Mouse (Mus musculus): ENCODE data around the gene Gm44805. TPM values are rescaled to one million over a fixed set of nuclear protein-coding genes. Genes with fewer than 3 reads are reported as not detected.

Gm44805 gene
- total RNA-seq (2012; rRNA removed) (not detected in 2 replicates), total RNA-seq (2014; rRNA removed) (not detected in 2 replicates), polyA plus RNA-seq (2012; ENCODE audit: insufficient read length, low read depth) (not detected in 2 replicates)

DNA sequence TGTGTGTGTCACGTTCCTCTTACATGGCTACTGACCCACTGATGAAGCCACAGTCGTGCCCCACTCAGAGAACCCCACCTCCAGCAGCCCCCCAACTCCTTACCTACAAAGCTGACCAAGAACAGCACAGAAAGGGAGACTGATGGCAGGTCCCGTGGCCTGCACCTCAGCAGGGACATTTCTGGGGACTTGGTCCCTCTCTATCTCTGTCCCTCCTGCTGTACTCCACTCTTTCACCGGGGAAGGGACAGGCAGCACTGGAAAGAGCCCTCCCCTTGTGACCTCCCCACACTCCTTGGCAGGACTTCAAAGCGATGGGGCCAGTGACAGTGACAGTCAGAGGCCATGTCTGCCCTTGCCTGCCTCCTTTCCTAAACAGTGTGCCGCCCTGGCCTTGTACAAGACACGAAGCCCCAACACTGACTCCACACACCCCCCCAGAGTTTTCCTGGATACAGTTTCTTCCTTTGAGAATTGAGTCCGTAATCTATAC lies at the start of gene Gm44805, which contains the start of gene Apoc4:
Gm44805 (minus strand) TSS at position 222 of the 493 bp plus-strand sequence.
Apoc4 (minus strand) TSS at position 278 of the 493 bp plus-strand sequence.
- Histone ChIP-seq H3K36me3 (replicated peaks in 1 of 2; ENCODE audit: control insufficient read depth in 1 of 2, insufficient read depth in 1 of 2, low read length in 1 of 2) (no peaks in the 10 kb centered on the region), H3K4me2 (ENCODE audit: insufficient read depth, low read depth, poor library complexity, severe bottlenecking) (no peak within 1 kb of the TSS)

DNA sequence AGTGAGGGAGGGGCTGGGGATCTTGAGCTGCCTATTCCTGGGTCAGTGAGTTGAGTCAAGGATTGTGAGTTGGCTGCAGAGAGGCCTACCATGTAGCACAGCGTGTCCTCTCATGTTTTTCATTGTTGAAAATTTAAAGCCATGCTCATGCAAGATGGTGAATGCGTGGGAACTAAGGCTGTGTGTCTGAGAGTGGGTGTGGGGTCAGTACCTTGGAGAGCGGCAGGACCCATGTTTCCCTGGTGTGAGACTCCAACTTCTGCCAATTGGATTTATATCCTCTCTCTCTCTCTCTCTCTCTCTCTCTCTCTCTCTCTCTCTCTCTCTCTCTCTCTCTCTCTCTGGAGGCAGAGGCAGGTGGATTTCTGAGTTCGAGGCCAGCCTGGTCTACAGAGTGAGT lies 45.3 kb upstream of the Gm44805 start:
- dilution Hi-C loops (cut with MboI; ENCODE audit: extremely low pct_ligation_motif_present, extremely low pct_unique_long_range_greater_than_20kb, low sequenced_read_pairs) (no loop called here), in situ Hi-C loops (cut with MboI; ENCODE audit: low pct_ligation_motif_present, low pct_unique_long_range_greater_than_20kb, low sequenced_read_pairs) (no loop called here)
- Histone ChIP-seq H3K4me1 (ENCODE audit: control insufficient read depth in 1 of 2, insufficient read depth in 2 of 2) (peaks cover 10 to 28% of the 10 kb centered on the region in 2 experiments), H3K79me2 (replicated peaks; ENCODE audit: control insufficient read depth, extremely low read depth, insufficient read depth, poor library complexity, severe bottlenecking) (no peaks in the 10 kb centered on the region), H3K27ac (ENCODE audit: insufficient read depth, low read depth) (no peak overlapping the region), H3K4me3 (replicated peaks in 1 of 3; ENCODE audit: low read depth in 2 of 3, low read length in 2 of 3, poor library complexity in 1 of 3) (no peak overlapping the region), H3K27me3 (replicated peaks) (no peaks in the 10 kb centered on the region), H3K4me2 (ENCODE audit: insufficient read depth, low read depth, poor library complexity, severe bottlenecking) (no peak overlapping the region), H3K9ac (ENCODE audit: insufficient read depth, low read depth) (no peak overlapping the region), H3K9me3 (replicated peaks; ENCODE audit: low read length) (peaks cover 2% of the 10 kb centered on the region), H3K36me3 (replicated peaks in 1 of 2; ENCODE audit: control insufficient read depth in 1 of 2, insufficient read depth in 1 of 2, low read length in 1 of 2) (peaks cover 16 to 48% of the 10 kb centered on the region in 2 experiments)
- TF ChIP-seq MAFK (IDR thresholded peaks at IDR 0.05; ENCODE audit: insufficient replicate concordance, low read length) (no peak), UBTF (IDR thresholded peaks at IDR 0.05; ENCODE audit: low read depth, low read length) (no peak), ZMIZ1 (IDR thresholded peaks at IDR 0.05; ENCODE audit: low read depth, low read length) (no peak), NELFE (IDR thresholded peaks at IDR 0.05; ENCODE audit: low read depth, low read length) (no peak), E2F4 (IDR thresholded peaks at IDR 0.05; ENCODE audit: insufficient replicate concordance, low read depth, low read length) (no peak), MAZ (IDR thresholded peaks at IDR 0.05; ENCODE audit: low read depth, low read length) (no peak)
- DNase-seq (ENCODE audit: extremely low read depth): no peak

More for the DNA sequence above, at the start of gene Gm44805, which contains the start of gene Apoc4:
- in situ Hi-C loops (cut with MboI; ENCODE audit: low pct_ligation_motif_present, low pct_unique_long_range_greater_than_20kb, low sequenced_read_pairs): no loop called here
- Histone ChIP-seq H3K27me3 (replicated peaks) (no peaks in the 10 kb centered on the region), H3K4me1 (ENCODE audit: control insufficient read depth in 1 of 2, insufficient read depth in 2 of 2) (peaks cover 2 to 10% of the 10 kb centered on the region in 2 experiments; a peak in 3 of 4 replicates), H3K9ac (ENCODE audit: insufficient read depth, low read depth) (no peak within 1 kb of the TSS), H3K79me2 (replicated peaks; ENCODE audit: control insufficient read depth, extremely low read depth, insufficient read depth, poor library complexity, severe bottlenecking) (no peaks in the 10 kb centered on the region), H3K4me3 (replicated peaks in 1 of 3; ENCODE audit: low read depth in 2 of 3, low read length in 2 of 3, poor library complexity in 1 of 3) (no peak within 1 kb of the TSS), H3K27ac (ENCODE audit: insufficient read depth, low read depth) (no peak within 1 kb of the TSS), H3K9me3 (replicated peaks; ENCODE audit: low read length) (no peaks in the 10 kb centered on the region)
- TF ChIP-seq EP300 (IDR thresholded peaks at IDR 0.05; ENCODE audit: low read length): no peak
- TF ChIP-seq MAZ (IDR thresholded peaks at IDR 0.05; ENCODE audit: low read depth, low read length): no peak
- no peak for DNase-seq (ENCODE audit: extremely low read depth)
- dilution Hi-C loops (cut with MboI; ENCODE audit: extremely low pct_ligation_motif_present, extremely low pct_unique_long_range_greater_than_20kb, low sequenced_read_pairs): no loop called here

DNA sequence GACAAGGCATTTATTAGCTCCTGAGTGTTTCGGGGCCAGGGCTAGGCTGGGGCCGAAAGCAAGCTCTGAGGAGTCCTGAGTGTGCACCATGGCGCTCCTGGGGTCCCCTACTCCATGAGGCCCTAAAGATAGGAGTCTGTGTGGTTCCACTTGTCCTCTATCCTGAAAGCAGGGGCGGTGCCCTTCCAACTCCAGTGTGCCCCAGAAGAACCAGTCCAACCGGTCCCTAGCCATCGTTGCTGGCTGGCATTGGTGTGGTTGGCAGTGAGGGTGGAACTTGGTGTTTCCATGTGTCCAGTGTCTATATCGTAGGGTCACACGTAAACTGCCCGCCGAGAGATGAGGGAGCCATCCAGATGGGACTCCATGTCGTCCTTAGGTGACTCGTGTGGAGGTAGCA lies 42.9 kb upstream of the Gm44805 start:
- Histone ChIP-seq H3K9ac (ENCODE audit: insufficient read depth, low read depth) (no peak overlapping the region), H3K4me3 (replicated peaks in 1 of 3; ENCODE audit: low read depth in 2 of 3, low read length in 2 of 3, poor library complexity in 1 of 3) (no peak overlapping the region), H3K27me3 (replicated peaks) (no peaks in the 10 kb centered on the region), H3K4me2 (ENCODE audit: insufficient read depth, low read depth, poor library complexity, severe bottlenecking) (no peak overlapping the region), H3K27ac (ENCODE audit: insufficient read depth, low read depth) (no peak overlapping the region), H3K9me3 (replicated peaks; ENCODE audit: low read length) (peaks cover 9% of the 10 kb centered on the region), H3K36me3 (replicated peaks in 1 of 2; ENCODE audit: control insufficient read depth in 1 of 2, insufficient read depth in 1 of 2, low read length in 1 of 2) (peaks cover 2 to 31% of the 10 kb centered on the region in 2 experiments), H3K4me1 (ENCODE audit: control insufficient read depth in 1 of 2, insufficient read depth in 2 of 2) (peaks cover 8 to 24% of the 10 kb centered on the region in 2 experiments), H3K79me2 (replicated peaks; ENCODE audit: control insufficient read depth, extremely low read depth, insufficient read depth, poor library complexity, severe bottlenecking) (no peaks in the 10 kb centered on the region)
- DNase-seq (ENCODE audit: extremely low read depth): no peak
- in situ Hi-C loops (cut with MboI; ENCODE audit: low pct_ligation_motif_present, low pct_unique_long_range_greater_than_20kb, low sequenced_read_pairs): no loop called here
- dilution Hi-C loops (cut with MboI; ENCODE audit: extremely low pct_ligation_motif_present, extremely low pct_unique_long_range_greater_than_20kb, low sequenced_read_pairs): no loop called here
- TF ChIP-seq CHD2 (IDR thresholded peaks at IDR 0.05; ENCODE audit: low read length) (no peak), GABPA (IDR thresholded peaks at IDR 0.05; ENCODE audit: insufficient replicate concordance, low read depth, low read length) (no peak), POLR2AphosphoS2 (IDR thresholded peaks at IDR 0.05; ENCODE audit: low read depth, low read length) (no peak), CTCF (conservative IDR thresholded peaks at IDR 0.05 in 1 of 2, IDR thresholded peaks at IDR 0.05 in 1 of 2; ENCODE audit: low read depth in 2 of 2, low read length in 2 of 2) (no peak), ELF1 (IDR thresholded peaks at IDR 0.05; ENCODE audit: low read depth, low read length) (no peak), NRF1 (IDR thresholded peaks at IDR 0.05; ENCODE audit: low read depth, low read length) (no peak)
